Mouse (Mus musculus) limb, embryonic 14.5 days (tissue): ENCODE data around the gene Ripor1. TPM values are rescaled to one million over a fixed set of nuclear protein-coding genes. Genes with fewer than 3 reads are reported as not detected.

Experiments used
- ATAC-seq: fragments of 200-750 bp; cut with Nextera tagmentation; 2 replicates; pipeline ENCODE4 v1.8.0; 2017; ENCODE audit warnings: low read depth, moderate number of reproducible peaks, moderate TSS enrichment; ENCODE audit not compliant: low FRiP score
- DNase-seq: peaks from one replicate; pipeline ENCODE4 v3.0.0-alpha.2; 2015; ENCODE audit warnings: low spot score
- H3K27ac ChIP-seq: fragments of 300-500 bp; sonication (generic); replicated peaks from 2 replicates; pipeline ENCODE4 v1.5.1; 2014; ENCODE audit warnings: low read depth, mild to moderate bottlenecking, low read length, moderate library complexity, mixed read lengths
- H3K27me3 ChIP-seq: fragments of 300-500 bp; sonication (generic); 2 replicates; pipeline ENCODE4 v1.6.1; 2014; ENCODE audit warnings: low read length, mixed read lengths; ENCODE audit not compliant: control insufficient read depth, insufficient read depth
- H3K36me3 ChIP-seq: fragments of 300-500 bp; sonication (generic); 2 replicates; pipeline ENCODE4 v1.6.1; 2014; ENCODE audit warnings: mild to moderate bottlenecking, low read length, moderate library complexity, mixed read lengths; ENCODE audit not compliant: control insufficient read depth, insufficient read depth
- H3K4me1 ChIP-seq: fragments of 300-500 bp; sonication (generic); 2 replicates; pipeline ENCODE4 v1.6.1; 2014; ENCODE audit warnings: antibody characterized with exemption, low read length, mixed read lengths; ENCODE audit not compliant: control insufficient read depth, insufficient read depth
- H3K4me2 ChIP-seq: fragments of 300-500 bp; sonication (generic); replicated peaks from 2 replicates; pipeline ENCODE4 v1.6.1; 2014; ENCODE audit warnings: low read depth, mild to moderate bottlenecking, low read length, moderate library complexity; ENCODE audit not compliant: severe bottlenecking
- H3K4me3 ChIP-seq: fragments of 300-500 bp; sonication (generic); replicated peaks from 2 replicates; pipeline ENCODE4 v1.5.1; 2014; ENCODE audit warnings: low read length
- H3K9ac ChIP-seq: fragments of 300-500 bp; sonication (generic); 2 replicates; pipeline ENCODE4 v1.6.1; 2014; ENCODE audit warnings: mild to moderate bottlenecking, low read depth, low read length, moderate library complexity; ENCODE audit not compliant: severe bottlenecking
- H3K9me3 ChIP-seq: fragments of 300-500 bp; sonication (generic); 2 replicates; pipeline ENCODE4 v1.6.1; 2016; ENCODE audit warnings: low read length; ENCODE audit not compliant: control insufficient read depth
- POLR2A ChIP-seq: fragments of 200-500 bp; IDR thresholded peaks from 2 replicates; pipeline ENCODE4 v1.8.0; 2012; ENCODE audit warnings: inconsistent platforms, mild to moderate bottlenecking, moderate library complexity, borderline replicate concordance; ENCODE audit not compliant: insufficient read depth, insufficient read length; ENCODE audit errors: extremely low read depth
- WGBS: fragments of 180-500 bp; shearing (Covaris S2); extraction: QIAGEN DNeasy Blood & Tissue Kit; methylation state at CpG from one replicate; pipeline ENCODE4 v1.1.7; 2014; 5-methylcytosine and 5-hydroxymethylcytosine counted together
- polyA plus RNA-seq, 2 experiments: library from polyadenylated mRNA; depleted of rRNA in 1 of 2; stranded (reverse) in 1 of 2; unstranded in 1 of 2; fragments of >200 nt; fragmentation: Nextera tagmentation in 1 of 2; extraction: Ambion mirVana in 1 of 2; gene quantifications; 2 replicates each; pipeline versions ENCODE4 v1.2.1 to v1.2.3; 2012 to 2014

The Ripor1 gene
- polyA plus RNA-seq, 2 experiments, result 18.7 to 25.0 TPM

DNA sequence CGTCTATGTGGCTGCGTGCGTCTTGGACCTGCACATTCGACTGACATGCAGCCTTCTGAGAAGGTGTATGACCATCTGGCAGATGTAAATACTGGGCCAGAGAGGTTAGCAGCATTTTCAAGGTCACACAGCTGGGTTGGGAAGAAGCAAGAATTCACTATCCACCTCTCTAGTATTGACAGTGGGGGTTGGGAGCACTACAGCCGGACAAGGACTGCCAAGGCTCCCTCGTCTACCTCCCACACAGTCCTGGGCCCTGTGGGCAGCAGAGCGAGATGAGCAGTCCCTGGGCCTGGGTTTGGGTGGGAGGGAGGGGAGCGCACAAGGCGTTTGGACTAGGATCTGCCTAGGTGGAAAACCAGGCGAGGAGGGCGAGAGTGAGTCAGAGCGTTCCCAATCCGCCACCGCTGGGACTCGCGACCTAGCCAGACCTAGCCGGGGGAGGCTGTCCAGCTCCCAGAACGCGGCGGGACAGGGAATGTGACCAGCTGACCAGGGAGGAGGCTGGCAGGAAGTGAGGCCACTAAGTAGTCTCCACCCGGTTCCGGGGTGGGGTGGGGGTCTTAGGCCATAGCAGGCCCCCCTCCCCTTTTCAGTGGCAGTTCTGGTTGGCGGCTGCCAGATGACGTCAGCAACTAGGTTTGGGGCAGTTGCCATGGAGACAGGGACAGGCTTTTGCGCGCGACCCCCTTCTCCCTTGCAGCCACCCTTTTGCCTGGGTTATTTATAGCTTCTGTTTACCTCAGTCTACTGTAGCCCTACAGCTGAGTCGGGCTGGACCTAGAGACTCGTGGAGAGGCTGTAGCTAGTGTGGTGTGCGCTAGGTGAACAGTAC, 1.4 kb downstream of the Ripor1 start:
- Histone ChIP-seq H3K9ac (peak overlapping the region; percentile 84), H3K4me2 (peak overlapping the region; percentile 97), H3K4me1 (peaks cover 22% of the 10 kb centered on the region), H3K27me3 (no peaks in the 10 kb centered on the region), H3K9me3 (no peaks in the 10 kb centered on the region), H3K27ac (peak overlapping the region; percentile 80), H3K4me3 (peak overlapping the region; percentile 81), H3K36me3 (no peaks in the 10 kb centered on the region)
- DNase-seq (peak; percentile 85), ATAC-seq (peak; percentile 58)
- 2% methylated on average over 30 of the region's 30 CpGs for WGBS
- no peak for TF ChIP-seq POLR2A

DNA sequence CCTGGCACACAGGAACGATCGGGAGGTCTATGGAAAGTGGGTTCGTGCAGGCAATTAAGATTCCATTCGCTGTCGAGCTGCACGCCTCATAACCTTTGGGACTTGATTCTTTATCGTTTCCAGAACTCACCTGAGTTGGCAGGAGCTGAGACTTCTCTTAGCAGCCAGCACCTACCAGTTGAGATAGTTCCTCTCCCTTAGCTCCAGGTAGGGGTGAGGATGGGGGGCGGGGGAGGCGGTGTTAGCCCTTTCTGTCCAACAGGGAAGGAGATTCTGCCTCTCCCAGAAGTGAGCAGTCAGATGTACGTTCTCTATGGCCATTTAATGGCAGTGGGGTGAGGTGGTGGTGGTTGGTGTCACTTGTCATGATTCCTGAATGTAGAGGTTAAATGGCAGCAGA, 2.0 kb downstream of the Ripor1 start:
- DNase-seq (no peak), ATAC-seq (no peak)
- peak overlapping the region; percentile 97 for H3K4me2 ChIP-seq
- H3K9me3 ChIP-seq, result no peaks in the 10 kb centered on the region
- H3K9ac ChIP-seq, result peak overlapping the region; percentile 84
- peaks cover 22% of the 10 kb centered on the region for H3K4me1 ChIP-seq
- WGBS, result 8% methylated on average over 10 of the region's 10 CpGs
- H3K27me3 ChIP-seq, result no peaks in the 10 kb centered on the region
- H3K27ac ChIP-seq, result peak overlapping the region; percentile 80; the same call in 1 of the 2 replicates
- no peak for TF ChIP-seq POLR2A
- H3K4me3 ChIP-seq, result peak overlapping the region; percentile 81
- no peaks in the 10 kb centered on the region for H3K36me3 ChIP-seq

DNA sequence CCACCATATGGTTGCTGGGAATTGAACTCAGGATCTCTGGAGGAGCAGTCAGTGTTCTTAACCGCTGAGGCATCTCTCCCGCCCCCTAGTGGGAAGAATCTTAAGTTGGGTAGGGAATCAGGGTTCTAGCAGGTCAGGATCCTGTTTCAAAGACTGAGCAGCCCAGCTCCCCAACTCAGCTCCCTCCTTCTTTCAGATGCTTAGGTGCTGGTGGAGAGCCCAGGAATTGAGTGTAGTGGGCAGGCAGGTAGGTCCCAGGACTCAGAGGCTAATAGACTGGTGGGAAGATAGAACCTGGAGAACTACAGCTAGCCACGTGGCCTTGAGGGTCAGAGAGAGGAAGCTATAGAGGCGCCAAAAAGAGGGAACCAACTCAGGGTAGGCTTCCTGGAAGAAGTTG, 2.6 kb downstream of the Ripor1 start:
- Histone ChIP-seq H3K36me3 (no peaks in the 10 kb centered on the region), H3K9ac (no peak overlapping the region), H3K27me3 (no peaks in the 10 kb centered on the region), H3K9me3 (no peaks in the 10 kb centered on the region), H3K27ac (no peak overlapping the region), H3K4me3 (no peak overlapping the region), H3K4me2 (no peak overlapping the region), H3K4me1 (peaks cover 22% of the 10 kb centered on the region)
- ATAC-seq (no peak), DNase-seq (peak; percentile 58)
- 27% methylated on average over 4 of the region's 4 CpGs for WGBS
- no peak for TF ChIP-seq POLR2A

DNA sequence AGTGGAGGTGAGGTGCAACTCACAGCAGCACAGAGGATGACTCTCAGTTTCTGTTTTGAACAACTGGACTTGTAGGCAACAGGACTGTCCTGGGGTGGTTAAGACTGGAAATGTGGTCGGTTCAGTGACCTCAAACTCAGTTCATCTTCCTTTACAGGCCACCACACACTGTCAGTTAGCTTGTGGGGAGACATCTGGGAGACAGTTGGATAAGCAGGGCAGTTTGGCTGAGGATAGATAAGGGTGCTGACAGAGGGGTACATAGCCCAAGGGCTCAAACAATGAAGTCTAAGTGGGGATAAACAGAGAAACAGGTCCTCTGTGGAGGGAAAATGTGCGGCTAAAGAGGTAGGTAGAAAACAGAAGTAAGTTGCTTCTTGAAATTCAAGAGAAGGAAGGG, 4.3 kb downstream of the Ripor1 start:
- Histone ChIP-seq H3K27ac (no peak overlapping the region), H3K4me3 (no peak overlapping the region), H3K4me2 (no peak overlapping the region), H3K9ac (no peak overlapping the region), H3K27me3 (no peaks in the 10 kb centered on the region), H3K4me1 (peaks cover 27% of the 10 kb centered on the region), H3K36me3 (no peaks in the 10 kb centered on the region), H3K9me3 (no peaks in the 10 kb centered on the region)
- 84% methylated on average over 2 of the region's 2 CpGs for WGBS
- ATAC-seq (no peak), DNase-seq (no peak)
- no peak for TF ChIP-seq POLR2A

DNA sequence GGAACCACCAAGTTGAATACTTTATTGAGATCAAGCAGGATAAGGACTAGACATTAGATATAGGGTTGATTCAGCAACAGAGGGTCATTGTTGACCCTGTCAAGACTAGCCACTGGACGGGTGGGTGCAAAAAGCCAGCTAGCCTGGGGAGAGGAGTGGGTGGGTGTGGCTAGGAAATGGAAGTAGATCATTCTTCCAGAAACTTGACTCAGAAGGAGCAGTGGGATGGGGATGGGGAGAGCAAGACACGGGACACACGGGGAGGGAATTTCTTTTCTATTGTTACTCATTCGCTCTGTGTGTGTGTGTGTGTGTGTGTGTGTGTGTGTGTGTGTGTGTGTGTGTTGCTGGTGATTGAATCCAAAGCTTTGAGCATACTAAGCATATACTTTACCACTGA, 4.7 kb downstream of the Ripor1 start:
- no peaks in the 10 kb centered on the region for H3K27me3 ChIP-seq

DNA sequence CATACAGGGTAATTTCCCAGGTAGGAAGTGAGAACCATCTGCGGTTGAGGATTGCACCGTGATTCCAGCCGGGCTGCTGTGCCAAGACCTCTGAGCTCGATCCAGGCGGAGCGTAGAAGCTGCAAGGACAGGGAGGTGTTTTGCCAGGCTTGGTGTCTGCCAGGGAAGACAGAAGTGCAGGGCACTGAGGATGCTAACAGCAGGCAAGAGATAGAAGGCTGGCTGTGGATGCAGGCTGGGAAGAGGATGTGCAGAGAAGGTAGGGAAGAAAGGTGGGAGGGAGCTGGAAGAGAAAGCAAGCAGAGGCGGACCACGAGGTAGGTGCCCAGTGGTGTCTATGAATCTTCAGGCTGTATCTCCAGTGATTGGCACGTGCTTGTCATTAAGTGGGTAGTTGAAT, 6.8 kb downstream of the Ripor1 start:
- ATAC-seq (no peak), DNase-seq (no peak)
- no peak for TF ChIP-seq POLR2A
- Histone ChIP-seq H3K9ac (no peak overlapping the region), H3K36me3 (peaks cover 24% of the 10 kb centered on the region), H3K4me2 (no peak overlapping the region), H3K27me3 (no peaks in the 10 kb centered on the region), H3K27ac (no peak overlapping the region), H3K4me1 (peaks cover 19% of the 10 kb centered on the region), H3K9me3 (no peaks in the 10 kb centered on the region), H3K4me3 (no peak overlapping the region)
- 85% methylated on average over 9 of the region's 9 CpGs for WGBS

More for the DNA sequence above, 4.7 kb downstream of the Ripor1 start:
- TF ChIP-seq POLR2A, result no peak
- 77% methylated on average over 4 of the region's 4 CpGs for WGBS
- no peak overlapping the region for H3K27ac ChIP-seq
- ATAC-seq (no peak), DNase-seq (no peak)
- H3K9ac ChIP-seq, result no peak overlapping the region
- peaks cover 3% of the 10 kb centered on the region for H3K36me3 ChIP-seq
- peaks cover 25% of the 10 kb centered on the region for H3K4me1 ChIP-seq
- no peaks in the 10 kb centered on the region for H3K9me3 ChIP-seq
- H3K4me2 ChIP-seq, result no peak overlapping the region
- H3K4me3 ChIP-seq, result no peak overlapping the region
